ENCODE assay signal across 8 mouse cellular contexts in genomic region chr2:31239203-31239696, GRCm38 (mm10). TPM values are rescaled to one million over a fixed set of nuclear protein-coding genes. Genes with fewer than 3 reads are reported as not detected.
DNase-seq lines count a peak whose midpoint lies in the region; ATAC-seq and TF ChIP-seq lines count a peak whose summit lies in the region.

No protein-coding gene starts in this region.

- 36% methylated on average over 23 of the region's 23 CpGs for WGBS in forebrain, postnatal 0 days
- WGBS in liver, adult 2 months, result 41% methylated on average over 23 of the region's 23 CpGs
- WGBS in neural tube, embryonic 11.5 days, result 48% methylated on average over 23 of the region's 23 CpGs

- H3K36me3 ChIP-seq in testis, adult 2 months (ENCODE audit: control insufficient read depth, insufficient read depth, low read length), result no peaks in the 10 kb centered on the region
- H3K36me3 ChIP-seq in forebrain, postnatal 0 days (ENCODE audit: insufficient read depth), result no peaks in the 10 kb centered on the region
- H3K36me3 ChIP-seq in liver, adult 2 months (ENCODE audit: control insufficient read depth, insufficient read depth, low read length), result no peaks in the 10 kb centered on the region
- no peaks in the 10 kb centered on the region for H3K36me3 ChIP-seq in neural tube, embryonic 11.5 days (ENCODE audit: control insufficient read depth, insufficient read depth, low read length)

- H3K27me3 ChIP-seq in testis, adult 2 months (ENCODE audit: control insufficient read depth, insufficient read depth, low read length), result no peaks in the 10 kb centered on the region
- no peaks in the 10 kb centered on the region; the same call in 1 of the 2 replicates for H3K27me3 ChIP-seq in forebrain, postnatal 0 days (ENCODE audit: insufficient read depth, low read length)
- H3K27me3 ChIP-seq in liver, adult 2 months (ENCODE audit: control insufficient read depth, insufficient read depth, low read length), result no peaks in the 10 kb centered on the region
- H3K27me3 ChIP-seq in neural tube, embryonic 11.5 days (ENCODE audit: control insufficient read depth, insufficient read depth, low read length), result peaks cover 3% of the 10 kb centered on the region; the same call in 1 of the 2 replicates

- TF ChIP-seq POLR2A in testis, adult 2 months (IDR thresholded peaks at IDR 0.05; ENCODE audit: control insufficient read depth, low read depth, low read length), result no peak; the same call in 1 of the 2 replicates
- TF ChIP-seq POLR2A in liver, adult 2 months (IDR thresholded peaks at IDR 0.05; ENCODE audit: extremely low read depth, insufficient read depth, low read length), result no peak

- no peak overlapping the region for H3K9ac ChIP-seq in forebrain, postnatal 0 days
- no peak overlapping the region; the same call in 1 of the 2 replicates for H3K9ac ChIP-seq in liver, adult 2 months (ENCODE audit: low read depth, low read length)
- peak overlapping the region; percentile 0; the same call in 1 of the 2 replicates for H3K9ac ChIP-seq in neural tube, embryonic 11.5 days (ENCODE audit: low read length)

- peak overlapping the region; percentile 82 for H3K4me3 ChIP-seq in testis, adult 2 months (ENCODE audit: control insufficient read depth, low read depth, low read length)
- no peak overlapping the region for H3K4me3 ChIP-seq in forebrain, postnatal 0 days (ENCODE audit: low read depth, low read length)
- peak overlapping the region; percentile 5 for H3K4me3 ChIP-seq in liver, adult 2 months (ENCODE audit: insufficient read depth, low read depth, low read length)
- H3K4me3 ChIP-seq in neural tube, embryonic 11.5 days (ENCODE audit: low read depth, low read length), result no peak overlapping the region

- TF ChIP-seq CTCF in testis, adult 2 months (IDR thresholded peaks at IDR 0.05; ENCODE audit: control insufficient read depth, insufficient read depth, insufficient replicate concordance, low read depth, low read length), result peak; percentile 25; the same call in 1 of the 2 replicates
- peak; percentile 56 for TF ChIP-seq CTCF in forebrain, postnatal 0 days (IDR thresholded peaks at IDR 0.05; ENCODE audit: low read depth)
- TF ChIP-seq CTCF in liver, adult 2 months (IDR thresholded peaks at IDR 0.05; ENCODE audit: low read depth, low read length), result peak; percentile 26; the same call in 1 of the 2 replicates

- H3K4me1 ChIP-seq in testis, adult 2 months (ENCODE audit: control insufficient read depth, insufficient read depth, low read length), result 0 out of 2 replicates have a peak, but pooled peaks cover 3% of the 10 kb centered on the region
- no peaks in the 10 kb centered on the region for H3K4me1 ChIP-seq in forebrain, postnatal 0 days (ENCODE audit: insufficient read depth)
- H3K4me1 ChIP-seq in liver, adult 2 months (ENCODE audit: control insufficient read depth, insufficient read depth, low read length), result no peaks in the 10 kb centered on the region
- H3K4me1 ChIP-seq in neural tube, embryonic 11.5 days (ENCODE audit: control insufficient read depth, insufficient read depth, low read length), result no peaks in the 10 kb centered on the region

- H3K4me2 ChIP-seq in forebrain, postnatal 0 days (ENCODE audit: low read depth), result peak overlapping the region; percentile 26
- peak overlapping the region; percentile 29 for H3K4me2 ChIP-seq in neural tube, embryonic 11.5 days (ENCODE audit: low read depth)

- DNase-seq in testis, postnatal 10 days (ENCODE audit: low spot score), result no peak
- DNase-seq in cerebellum, adult 11 months, result peak; percentile 39
- DNase-seq in forebrain, postnatal 0 days, result peak; percentile 76
- DNase-seq in liver, adult 2 months (ENCODE audit: extremely low read depth, low read depth, low spot score), result peak; percentile 9
- DNase-seq in neural tube, embryonic 11.5 days (ENCODE audit: low spot score), result peak; percentile 68
- DNase-seq in right cerebral cortex, postnatal 36 days (ENCODE audit: low spot score in 2 of 2), result no peak

- peak; percentile 94 for ATAC-seq in forebrain, postnatal 0 days
- ATAC-seq in neural tube, embryonic 11.5 days (ENCODE audit: insufficient read depth, low FRiP score, low TSS enrichment), result no peak
- ATAC-seq in erythroblast, adult 5-6 weeks (replicated peaks; ENCODE audit: low FRiP score, poor library complexity, severe bottlenecking), result no peak

- H3K79me2 ChIP-seq in liver, adult 2 months (ENCODE audit: control insufficient read depth, insufficient read depth, low read length), result no peaks in the 10 kb centered on the region

- H3K9me3 ChIP-seq in forebrain, postnatal 0 days (ENCODE audit: low read length), result no peaks in the 10 kb centered on the region
- no peaks in the 10 kb centered on the region for H3K9me3 ChIP-seq in neural tube, embryonic 11.5 days (ENCODE audit: control insufficient read depth, low read length)

- no peak overlapping the region for H3K27ac ChIP-seq in testis, adult 2 months (ENCODE audit: control insufficient read depth, insufficient read depth, low read depth, low read length)
- H3K27ac ChIP-seq in forebrain, postnatal 0 days (ENCODE audit: low read depth, low read length), result no peak overlapping the region
- no peak overlapping the region for H3K27ac ChIP-seq in liver, adult 2 months (replicated peaks; ENCODE audit: insufficient read depth, low read depth, low read length)
- H3K27ac ChIP-seq in neural tube, embryonic 11.5 days (ENCODE audit: low read depth, low read length), result no peak overlapping the region

RNA-seq across cellular contexts. Expression of gene Ncs1, which starts 6.4 kb away (rescaled TPM):
- 5.7 and 7.7 TPM in 2 replicates for polyA plus RNA-seq in testis, adult 2 months (2012; rRNA removed)
- 139 and 164 TPM in 2 replicates for total RNA-seq in forebrain, postnatal 0 days (2014; rRNA removed)
- 133 and 149 TPM in 2 replicates for polyA plus RNA-seq in forebrain, postnatal 0 days (2015; fragmentation: Nextera tagmentation; extraction: Ambion mirVana)
- 0.07 and 0.09 TPM in 2 replicates for total RNA-seq in liver, adult 2 months (2014; rRNA removed)
- 0.07 and 0.11 TPM in 2 replicates for polyA plus RNA-seq in liver, adult 2 months (2012; rRNA removed)
- polyA plus RNA-seq in neural tube, embryonic 11.5 days (2014; fragmentation: Nextera tagmentation; extraction: Ambion mirVana), result 84.4 and 95.5 TPM in 2 replicates
- total RNA-seq in erythroblast, adult 5-6 weeks (2015; ENCODE audit: low replicate concordance), result not detected in 2 replicates
- not detected in 2 replicates for total RNA-seq in erythroblast, adult 5-6 weeks (2017; ENCODE audit: low replicate concordance)

Comparison
In these comparisons a context has a peak if more than half of its experiments do, and no peak if none do; other contexts are left out.
1. H3K4me3 ChIP-seq: peak in testis, adult 2 months (single experiment) and liver, adult 2 months (single experiment); none in forebrain, postnatal 0 days (single experiment) and neural tube, embryonic 11.5 days (single experiment).
2. DNase-seq: peak in cerebellum, adult 11 months (single experiment), forebrain, postnatal 0 days (single experiment), liver, adult 2 months (single experiment) and neural tube, embryonic 11.5 days (single experiment); none in testis, postnatal 10 days (single experiment) and right cerebral cortex, postnatal 36 days (0 of 2).
3. Peak in every context shown above with its lines, with median percentiles within 50 percentile points of each other: CTCF ChIP-seq.